Mouse (Mus musculus) kidney, adult 2 months (tissue): ENCODE measurements around the gene Gm49673.
"Not testable (repeated sequence)": the region's sequence is repeated elsewhere in the genome, so short reads cannot be mapped to it uniquely, and the experiment has no call there.

Experiments used
- CTCF ChIP-seq: fragments of 200-500 bp; conservative IDR thresholded peaks from 2 replicates; pipeline ENCODE4 v1.5.1; 2011; ENCODE audit warnings: low read depth, mild to moderate bottlenecking, control low read depth, low read length, moderate library complexity, mixed read lengths; ENCODE audit not compliant: insufficient read depth, insufficient read length
- POLR2A ChIP-seq: fragments of 200-500 bp; IDR thresholded peaks from one replicate; pipeline ENCODE4 v1.6.1; 2011; ENCODE audit warnings: low read depth, low read length, control low read depth

DNA sequence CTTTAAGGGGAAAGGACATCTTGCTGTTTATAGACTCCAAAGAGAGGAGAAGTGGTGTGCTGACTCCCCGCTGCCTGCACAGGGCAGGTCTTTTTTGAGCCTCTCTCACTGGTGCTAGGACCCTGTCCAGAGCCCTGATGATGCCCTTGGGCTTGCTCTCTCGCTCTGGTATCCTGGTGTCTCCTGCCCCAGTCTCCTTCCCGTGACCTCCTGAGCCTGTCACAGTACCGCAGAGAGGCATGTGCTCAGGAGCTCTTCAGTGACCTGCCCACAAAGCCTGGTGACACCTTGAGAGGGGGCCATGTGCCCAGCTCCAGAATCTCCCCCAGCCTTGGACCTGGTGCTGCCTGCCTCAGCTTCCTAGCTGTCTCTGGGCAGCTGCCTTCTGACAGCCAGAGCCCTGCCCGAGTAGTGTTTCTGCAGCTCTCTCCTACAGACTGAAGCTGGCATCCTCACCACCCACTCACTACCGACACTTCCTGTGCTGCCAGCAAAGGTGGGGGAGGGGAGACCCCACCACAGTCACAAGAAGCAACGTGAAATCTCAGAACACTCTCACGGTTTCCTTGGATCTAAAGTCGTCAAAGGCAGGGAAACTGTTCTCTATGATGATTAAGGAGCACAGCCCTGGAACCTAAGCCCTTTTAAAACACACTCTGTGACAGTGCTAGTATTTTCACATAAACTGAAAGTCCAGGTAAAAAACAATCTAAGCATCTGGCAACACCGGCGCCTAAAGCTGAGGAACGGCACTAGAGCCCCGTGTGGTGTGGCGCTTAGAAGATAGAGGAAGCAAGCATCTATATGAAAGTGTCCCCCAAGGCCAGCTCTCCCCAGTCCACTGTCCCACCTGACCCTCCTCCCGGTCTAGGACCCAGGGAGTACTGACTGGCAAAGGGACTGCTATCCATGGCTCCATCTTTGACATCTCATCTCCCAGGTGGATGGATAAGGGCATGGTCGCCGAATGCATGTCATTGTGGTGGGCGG, 54.8 kb downstream of the Gm49673 start:
- TF ChIP-seq POLR2A, CTCF: not testable (repeated sequence)
